Mouse (Mus musculus) CD4-positive, CD25-positive, alpha-beta regulatory T cell, adult 2 months (primary cell): Measurements from ENCODE around the gene Btbd35f16.
"Not testable (repeated sequence)": the region's sequence is repeated elsewhere in the genome, so short reads cannot be mapped to it uniquely, and the experiment has no call there.

Experiments
- DNase-seq: peaks from one replicate; pipeline ENCODE4 v3.0.0-alpha.2; 2012; ENCODE audit warnings: low read depth, low spot score

The Btbd35f16 gene

DNA sequence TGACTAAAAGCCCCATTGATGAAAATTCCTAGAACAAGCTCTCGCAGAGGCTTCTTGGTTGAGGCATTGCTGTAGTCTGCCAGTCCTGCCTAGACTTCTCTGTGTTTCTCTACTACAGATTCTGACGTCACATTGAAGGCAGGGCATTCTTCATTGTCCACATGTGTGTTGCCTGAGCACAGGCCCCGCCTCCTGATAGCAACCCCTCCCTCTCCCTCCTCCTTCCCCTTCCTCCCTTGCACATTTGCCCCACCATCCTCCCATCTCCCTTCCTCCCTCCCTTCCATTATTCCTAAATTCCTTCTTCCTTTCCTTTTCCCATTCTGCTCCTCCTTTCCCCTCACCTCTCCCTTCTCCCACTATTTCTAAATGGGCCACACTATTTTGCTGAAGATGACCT is at the start of gene Btbd35f16:
Gene Btbd35f16, minus strand, starts transcription at position 101 of the 400 bp plus-strand sequence.
- DNase-seq = not testable (repeated sequence)
